Mouse (Mus musculus) heart, embryonic 11.5 days (tissue): ENCODE measurements around the gene Cirbp. TPM values are rescaled to one million over a fixed set of nuclear protein-coding genes. Genes with fewer than 3 reads are reported as not detected.
"Not testable (repeated sequence)": the region's sequence is repeated elsewhere in the genome, so short reads cannot be mapped to it uniquely, and the experiment has no call there.

Experiments used
- ATAC-seq: fragments of 200-750 bp; cut with Nextera tagmentation; replicated peaks from 2 replicates; pipeline ENCODE4 v1.8.0; 2017; ENCODE audit warnings: moderate library complexity; ENCODE audit not compliant: insufficient number of reproducible peaks, low FRiP score, low TSS enrichment
- H3K27ac ChIP-seq: fragments of 300-500 bp; sonication (generic); 2 replicates; pipeline ENCODE4 v1.5.1; 2014; ENCODE audit warnings: mild to moderate bottlenecking, low read depth, low read length
- H3K27me3 ChIP-seq: fragments of 300-500 bp; sonication (generic); 2 replicates; pipeline ENCODE4 v1.6.1; 2014; ENCODE audit warnings: mild to moderate bottlenecking, low read length, mixed read lengths; ENCODE audit not compliant: control insufficient read depth, insufficient read depth
- H3K36me3 ChIP-seq: fragments of 300-500 bp; sonication (generic); 2 replicates; pipeline ENCODE4 v1.6.1; 2014; ENCODE audit warnings: mild to moderate bottlenecking, low read length, moderate library complexity, mixed read lengths; ENCODE audit not compliant: control insufficient read depth, insufficient read depth
- H3K4me1 ChIP-seq: fragments of 300-500 bp; sonication (generic); 2 replicates; pipeline ENCODE4 v1.6.1; 2014; ENCODE audit warnings: low read length; ENCODE audit not compliant: control insufficient read depth, insufficient read depth
- H3K4me2 ChIP-seq: fragments of 300-500 bp; sonication (generic); 2 replicates; pipeline ENCODE4 v1.6.1; 2014; ENCODE audit warnings: mild to moderate bottlenecking, moderate library complexity
- H3K4me3 ChIP-seq: fragments of 300-500 bp; sonication (generic); 2 replicates; pipeline ENCODE4 v1.5.1; 2014; ENCODE audit warnings: low read depth, low read length
- H3K9ac ChIP-seq: fragments of 300-500 bp; sonication (generic); 2 replicates; pipeline ENCODE4 v1.6.1; 2014; ENCODE audit warnings: mild to moderate bottlenecking, low read depth, low read length, moderate library complexity
- H3K9me3 ChIP-seq: fragments of 300-500 bp; sonication (generic); replicated peaks from 2 replicates; pipeline ENCODE4 v1.6.1; 2016; ENCODE audit warnings: low read length; ENCODE audit not compliant: control insufficient read depth
- WGBS: fragments of 180-500 bp; shearing (Covaris S2); extraction: QIAGEN DNeasy Blood & Tissue Kit; methylation state at CpG from one replicate; pipeline ENCODE4 v1.1.7; 2014; ENCODE audit not compliant: insufficient replicate concordance; 5-methylcytosine and 5-hydroxymethylcytosine counted together
- polyA plus RNA-seq: library from polyadenylated mRNA; unstranded; fragments of >200 nt; fragmentation: Nextera tagmentation; extraction: Ambion mirVana; gene quantifications from 2 replicates; pipeline ENCODE4 v1.2.1, GENCODE M21; 2014

Cirbp gene
- polyA plus RNA-seq, 1 experiment from 2014 or later: 49.1 TPM

- ATAC-seq: no peak
- Histone ChIP-seq H3K27me3 (no peaks in the 10 kb centered on the region), H3K36me3 (no peaks in the 10 kb centered on the region), H3K4me2 (no peak overlapping the region), H3K27ac (peak overlapping the region; percentile 99), H3K4me3 (no peak overlapping the region), H3K9ac (peak overlapping the region; percentile 6; the same call in 1 of the 2 replicates), H3K9me3 (no peaks in the 10 kb centered on the region), H3K4me1 (peaks cover 81% of the 10 kb centered on the region)
- WGBS: 77% methylated on average over 6 of the region's 6 CpGs
Observed at GRCm38 (mm10) chr10:80162716-80163299, 3.0 kb upstream of the Cirbp start.

- Histone ChIP-seq H3K9me3 (no peaks in the 10 kb centered on the region), H3K4me2 (peak overlapping the region; percentile 97), H3K36me3 (no peaks in the 10 kb centered on the region), H3K4me3 (0 out of 2 replicates have a peak overlapping the region, but pooled peaks have one; percentile 46), H3K27ac (peak overlapping the region; percentile 55; the same call in 1 of the 2 replicates), H3K27me3 (no peaks in the 10 kb centered on the region), H3K4me1 (peaks cover 74% of the 10 kb centered on the region), H3K9ac (peak overlapping the region; percentile 72)
- 37% methylated on average over 8 of the region's 8 CpGs for WGBS
- ATAC-seq: no peak
Observed at GRCm38 (mm10) chr10:80163721-80164120, 2.1 kb upstream of the Cirbp start.

- ATAC-seq: no peak; the same call in 1 of the 2 replicates
- whole genome bisulfite sequencing: 8% methylated on average over 43 of the region's 44 CpGs
- Histone ChIP-seq H3K9ac (peak overlapping the region; percentile 72), H3K9me3 (no peaks in the 10 kb centered on the region), H3K27me3 (no peaks in the 10 kb centered on the region), H3K4me3 (peak overlapping the region; percentile 46), H3K4me2 (peak overlapping the region; percentile 97), H3K27ac (peak overlapping the region; percentile 100), H3K36me3 (no peaks in the 10 kb centered on the region), H3K4me1 (peaks cover 74% of the 10 kb centered on the region)
Observed at GRCm38 (mm10) chr10:80164161-80164997, 1.4 kb upstream of the Cirbp start.

GRCm38 (mm10) chr10:80164998-80165344 lies 814 bp upstream of the Cirbp start:
- Histone ChIP-seq H3K36me3 (peaks cover 3% of the 10 kb centered on the region), H3K4me2 (peak overlapping the region; percentile 97), H3K27ac (peak overlapping the region; percentile 100), H3K27me3 (no peaks in the 10 kb centered on the region), H3K9me3 (no peaks in the 10 kb centered on the region), H3K4me3 (peak overlapping the region; percentile 46), H3K4me1 (peaks cover 73% of the 10 kb centered on the region), H3K9ac (peak overlapping the region; percentile 72)
- ATAC-seq: peak; percentile 34
- WGBS: under 1% methylated on average over 17 of the region's 17 CpGs

GRCm38 (mm10) chr10:80166136-80166535 lies 351 bp downstream of the Cirbp start:
- Histone ChIP-seq H3K4me2 (peak overlapping the region; percentile 97), H3K9ac (peak overlapping the region; percentile 50; the same call in 1 of the 2 replicates), H3K36me3 (peaks cover 13% of the 10 kb centered on the region), H3K27ac (peak overlapping the region; percentile 100), H3K4me3 (peak overlapping the region; percentile 46; the same call in 1 of the 2 replicates), H3K4me1 (peaks cover 62% of the 10 kb centered on the region)
- 76% methylated on average over 4 of the region's 4 CpGs for WGBS
- not testable (repeated sequence) for H3K27me3 ChIP-seq, ATAC-seq, H3K9me3 ChIP-seq

- Histone ChIP-seq H3K4me3 (peak overlapping the region; percentile 92), H3K9me3 (no peaks in the 10 kb centered on the region), H3K4me2 (peak overlapping the region; percentile 85), H3K27ac (peak overlapping the region; percentile 100), H3K27me3 (no peaks in the 10 kb centered on the region), H3K4me1 (peaks cover 52% of the 10 kb centered on the region), H3K36me3 (peaks cover 20% of the 10 kb centered on the region), H3K9ac (peak overlapping the region; percentile 100)
- ATAC-seq: peak; percentile 86
- WGBS: under 1% methylated on average over 53 of the region's 55 CpGs
Observed at GRCm38 (mm10) chr10:80167460-80168037, 1.8 kb downstream of the Cirbp start.

- Histone ChIP-seq H3K4me3 (peak overlapping the region; percentile 92), H3K27me3 (no peaks in the 10 kb centered on the region), H3K9ac (peak overlapping the region; percentile 100), H3K4me2 (peak overlapping the region; percentile 85), H3K27ac (peak overlapping the region; percentile 100), H3K9me3 (no peaks in the 10 kb centered on the region), H3K36me3 (peaks cover 20% of the 10 kb centered on the region), H3K4me1 (peaks cover 46% of the 10 kb centered on the region)
- WGBS: 0% methylated on average over 37 of the region's 48 CpGs
- peak; percentile 56 for ATAC-seq
Observed at GRCm38 (mm10) chr10:80168038-80168661, 2.4 kb downstream of the Cirbp start.

- no peak overlapping the region for H3K27ac ChIP-seq
- H3K9ac ChIP-seq: peak overlapping the region; percentile 100; the same call in 1 of the 2 replicates
- H3K27me3 ChIP-seq: no peaks in the 10 kb centered on the region
- peaks cover 20% of the 10 kb centered on the region for H3K36me3 ChIP-seq
- H3K9me3 ChIP-seq: no peaks in the 10 kb centered on the region
- peak overlapping the region; percentile 92 for H3K4me3 ChIP-seq
- H3K4me1 ChIP-seq: peaks cover 39% of the 10 kb centered on the region
- ATAC-seq: no peak
- H3K4me2 ChIP-seq: peak overlapping the region; percentile 85
- 73% methylated on average over 1 of the region's 1 CpGs for WGBS
Observed at GRCm38 (mm10) chr10:80169070-80169469, 3.3 kb downstream of the Cirbp start.
